Mouse (Mus musculus) hindbrain, embryonic 11.5 days (tissue): ENCODE measurements around the gene Bcl7a. TPM values are rescaled to one million over a fixed set of nuclear protein-coding genes. Genes with fewer than 3 reads are reported as not detected.

Experiments used
- ATAC-seq: fragments of 200-750 bp; cut with Nextera tagmentation; 2 replicates; pipeline ENCODE4 v1.8.0; 2017; ENCODE audit warnings: mild to moderate bottlenecking, moderate TSS enrichment, moderate library complexity; ENCODE audit not compliant: low FRiP score
- DNase-seq: peaks from one replicate; pipeline ENCODE4 v3.0.0-alpha.2; 2015; ENCODE audit warnings: low spot score
- H3K27ac ChIP-seq: fragments of 300-500 bp; sonication (generic); 2 replicates; pipeline ENCODE4 v1.5.1; 2014; ENCODE audit warnings: mild to moderate bottlenecking, low read depth, low read length
- H3K27me3 ChIP-seq: fragments of 300-500 bp; sonication (generic); 2 replicates; pipeline ENCODE4 v1.6.1; 2014; ENCODE audit warnings: mild to moderate bottlenecking, low read length, moderate library complexity, mixed read lengths; ENCODE audit not compliant: control insufficient read depth, insufficient read depth
- H3K36me3 ChIP-seq: fragments of 300-500 bp; sonication (generic); 2 replicates; pipeline ENCODE4 v1.6.1; 2014; ENCODE audit warnings: mild to moderate bottlenecking, low read length, moderate library complexity, mixed read lengths; ENCODE audit not compliant: control insufficient read depth, insufficient read depth
- H3K4me1 ChIP-seq: fragments of 300-500 bp; sonication (generic); replicated peaks from 2 replicates; pipeline ENCODE4 v1.6.1; 2014; ENCODE audit warnings: low read length, mixed read lengths; ENCODE audit not compliant: control insufficient read depth, insufficient read depth
- H3K4me2 ChIP-seq: fragments of 300-500 bp; sonication (generic); replicated peaks from 2 replicates; pipeline ENCODE4 v1.6.1; 2014; ENCODE audit warnings: mild to moderate bottlenecking, low read depth, low read length
- H3K4me3 ChIP-seq: fragments of 300-500 bp; sonication (generic); 2 replicates; pipeline ENCODE4 v1.5.1; 2014; ENCODE audit warnings: low read depth, low read length
- H3K9ac ChIP-seq: fragments of 300-500 bp; sonication (generic); 2 replicates; pipeline ENCODE4 v1.6.1; 2014; ENCODE audit warnings: low read depth, low read length
- H3K9me3 ChIP-seq: fragments of 300-500 bp; sonication (generic); 2 replicates; pipeline ENCODE4 v1.6.1; 2016; ENCODE audit warnings: low read length; ENCODE audit not compliant: control insufficient read depth
- WGBS: fragments of 180-500 bp; shearing (Covaris S2); extraction: QIAGEN DNeasy Blood & Tissue Kit; methylation state at CpG from one replicate; pipeline ENCODE4 v1.1.7; 2014; 5-methylcytosine and 5-hydroxymethylcytosine counted together
- polyA plus RNA-seq: library from polyadenylated mRNA; unstranded; fragments of >200 nt; fragmentation: Nextera tagmentation; extraction: Ambion mirVana; gene quantifications from 2 replicates; pipeline ENCODE4 v1.2.1, GENCODE M21; 2014

Bcl7a gene
- polyA plus RNA-seq, 1 experiment from 2014 or later: 63.7 TPM

DNA sequence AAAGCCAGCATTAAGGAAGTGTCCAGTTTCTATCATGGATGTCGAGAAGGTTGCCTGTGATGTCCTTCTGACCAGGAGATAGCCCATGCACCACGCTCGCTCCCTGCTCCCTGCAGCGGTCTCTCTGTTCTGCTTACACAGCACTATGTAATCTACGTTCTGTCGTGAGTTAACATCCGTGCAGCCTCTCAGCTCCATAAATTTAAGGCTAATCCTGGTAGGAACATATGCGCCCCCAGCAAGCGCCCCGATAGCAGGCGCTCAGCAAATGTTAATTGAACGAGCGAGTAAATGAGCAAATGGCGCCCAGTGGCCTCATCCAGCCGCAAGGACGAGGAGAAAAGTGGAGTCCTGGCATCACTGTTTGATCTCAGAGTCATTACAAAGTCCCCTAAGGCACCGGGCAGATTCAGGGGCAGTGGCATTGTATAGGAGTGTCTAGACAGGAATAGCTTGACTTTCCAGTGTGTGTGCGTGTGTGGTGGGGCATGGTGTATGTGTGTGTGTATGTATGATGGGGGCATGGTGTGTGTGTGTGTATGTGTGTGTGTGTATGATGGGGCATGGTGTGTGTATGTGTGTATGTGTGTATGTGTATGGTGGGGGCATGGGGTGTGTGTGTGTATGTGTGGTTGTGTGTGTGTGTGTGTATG, 35.9 kb upstream of the Bcl7a start:
- Histone ChIP-seq H3K4me3 (no peak overlapping the region), H3K27ac (no peak overlapping the region), H3K4me2 (no peak overlapping the region), H3K9me3 (no peaks in the 10 kb centered on the region), H3K27me3 (peaks cover 3% of the 10 kb centered on the region; the same call in 1 of the 2 replicates), H3K36me3 (no peaks in the 10 kb centered on the region), H3K4me1 (no peaks in the 10 kb centered on the region), H3K9ac (no peak overlapping the region)
- DNase-seq: no peak
- 75% methylated on average over 18 of the region's 18 CpGs for WGBS
- no peak for ATAC-seq

DNA sequence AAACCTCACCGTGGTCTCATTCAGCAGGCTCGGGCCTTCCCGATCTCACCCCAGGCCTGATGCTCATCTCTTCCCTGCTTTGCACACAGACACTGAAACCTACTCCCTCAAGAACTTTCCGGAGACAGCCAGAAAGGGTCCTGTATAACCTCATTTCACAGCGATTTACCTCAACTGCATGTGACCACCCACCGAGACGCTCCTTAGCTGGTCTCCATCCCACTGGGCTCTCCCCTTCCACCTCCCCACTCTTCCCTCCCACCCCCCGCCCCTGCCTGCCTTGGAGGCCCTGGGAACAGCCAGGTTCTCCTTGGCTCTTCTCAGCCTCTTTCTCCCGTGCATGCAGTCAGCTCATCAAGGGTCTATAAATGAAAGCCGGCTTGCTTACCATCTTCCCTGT, 33.8 kb upstream of the Bcl7a start:
- no peaks in the 10 kb centered on the region for H3K4me1 ChIP-seq
- H3K27me3 ChIP-seq: peaks cover 3% of the 10 kb centered on the region; the same call in 1 of the 2 replicates
- no peak for DNase-seq
- no peak overlapping the region for H3K9ac ChIP-seq
- H3K4me3 ChIP-seq: no peak overlapping the region
- H3K4me2 ChIP-seq: no peak overlapping the region
- WGBS: 41% methylated on average over 10 of the region's 10 CpGs
- no peaks in the 10 kb centered on the region for H3K36me3 ChIP-seq
- no peak overlapping the region for H3K27ac ChIP-seq
- H3K9me3 ChIP-seq: no peaks in the 10 kb centered on the region
- ATAC-seq: no peak

DNA sequence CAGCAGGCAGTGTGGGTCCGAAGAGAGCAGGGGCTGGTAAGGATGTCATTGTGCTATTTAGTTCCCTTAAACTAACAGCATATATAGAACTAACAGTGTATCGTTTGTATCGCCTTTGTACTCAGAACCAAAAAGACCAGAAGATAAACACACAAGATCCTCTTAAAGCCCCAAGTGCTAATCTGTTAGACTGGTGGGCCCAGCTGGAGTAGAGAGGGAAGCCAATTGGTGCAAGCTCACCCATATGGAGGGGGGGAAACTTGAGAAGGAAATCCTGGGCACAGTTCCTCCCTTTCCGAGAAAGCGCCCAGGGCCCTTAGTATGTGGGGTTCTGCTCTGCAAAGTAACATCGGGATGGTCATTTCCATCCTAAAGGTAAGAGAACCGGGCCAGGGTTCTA, 33.4 kb upstream of the Bcl7a start:
- DNase-seq (no peak), ATAC-seq (no peak)
- H3K36me3 ChIP-seq: no peaks in the 10 kb centered on the region
- H3K4me3 ChIP-seq: no peak overlapping the region
- no peak overlapping the region for H3K9ac ChIP-seq
- peaks cover 3% of the 10 kb centered on the region; the same call in 1 of the 2 replicates for H3K27me3 ChIP-seq
- no peak overlapping the region for H3K27ac ChIP-seq
- H3K4me2 ChIP-seq: no peak overlapping the region
- WGBS: 60% methylated on average over 7 of the region's 7 CpGs
- no peaks in the 10 kb centered on the region for H3K4me1 ChIP-seq
- no peaks in the 10 kb centered on the region for H3K9me3 ChIP-seq

DNA sequence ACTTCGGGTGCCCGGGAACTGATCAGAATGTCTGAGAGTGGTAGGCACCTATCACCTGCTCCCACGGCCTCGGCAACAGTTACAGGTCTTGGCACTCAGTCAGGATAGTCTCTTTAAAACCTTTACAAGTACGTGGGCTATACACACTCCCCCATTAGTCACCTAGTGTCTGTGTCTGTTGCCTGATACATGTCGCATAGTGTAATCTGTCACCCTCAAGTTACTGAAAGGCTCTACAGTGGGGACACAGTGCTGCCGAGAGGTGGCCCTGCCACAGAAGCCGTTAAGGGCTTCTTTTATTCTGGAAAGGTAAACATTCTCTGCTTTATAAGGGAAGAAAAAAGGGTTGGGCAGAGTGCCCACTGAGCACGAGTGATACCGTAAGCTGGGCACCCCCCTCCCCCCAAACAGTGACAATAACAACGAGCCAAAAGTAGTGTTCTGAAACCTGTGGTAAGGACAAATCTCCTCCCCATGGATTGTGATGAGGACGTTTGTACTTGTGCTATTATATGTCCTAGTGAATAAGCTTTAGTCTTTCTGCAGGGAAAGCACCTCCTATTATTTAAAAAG, 30.5 kb upstream of the Bcl7a start:
- no peaks in the 10 kb centered on the region for H3K9me3 ChIP-seq
- WGBS: 67% methylated on average over 12 of the region's 12 CpGs
- DNase-seq (no peak), ATAC-seq (no peak)
- H3K4me1 ChIP-seq: peaks cover 7% of the 10 kb centered on the region
- H3K27me3 ChIP-seq: peaks cover 3% of the 10 kb centered on the region; the same call in 1 of the 2 replicates
- H3K9ac ChIP-seq: no peak overlapping the region
- H3K36me3 ChIP-seq: no peaks in the 10 kb centered on the region
- no peak overlapping the region for H3K27ac ChIP-seq
- no peak overlapping the region for H3K4me2 ChIP-seq
- H3K4me3 ChIP-seq: no peak overlapping the region

DNA sequence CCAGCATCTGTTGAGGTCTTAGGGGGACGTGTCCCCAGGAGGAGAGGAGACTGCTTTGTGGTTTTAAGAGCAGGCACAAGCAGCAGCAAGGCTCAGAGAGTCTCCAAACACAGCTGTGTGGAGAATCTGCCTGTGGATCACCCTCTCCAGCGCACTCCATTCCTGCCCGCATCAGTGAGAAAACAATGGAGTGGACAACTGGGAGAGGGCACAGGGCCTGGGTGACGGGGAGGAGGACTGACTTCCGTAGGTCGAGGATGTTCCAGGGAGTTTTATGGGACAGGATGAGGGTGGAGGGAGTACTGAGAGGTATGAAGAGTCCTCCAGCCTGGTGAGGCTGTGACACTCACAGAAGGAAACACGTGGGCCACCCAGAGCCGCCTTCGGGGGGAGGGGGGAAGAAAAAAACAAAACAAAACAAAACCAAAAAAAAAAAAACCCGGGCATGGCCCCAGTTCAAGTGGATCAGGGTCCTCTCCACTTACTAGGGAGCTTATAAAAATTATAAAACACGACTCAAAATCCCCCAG, 29.7 kb upstream of the Bcl7a start:
- Histone ChIP-seq H3K27me3 (peaks cover 3% of the 10 kb centered on the region; the same call in 1 of the 2 replicates), H3K27ac (no peak overlapping the region), H3K4me1 (peaks cover 7% of the 10 kb centered on the region), H3K4me3 (no peak overlapping the region), H3K36me3 (no peaks in the 10 kb centered on the region), H3K9me3 (no peaks in the 10 kb centered on the region), H3K4me2 (no peak overlapping the region), H3K9ac (no peak overlapping the region)
- WGBS: 53% methylated on average over 11 of the region's 11 CpGs
- no peak for ATAC-seq
- no peak for DNase-seq

DNA sequence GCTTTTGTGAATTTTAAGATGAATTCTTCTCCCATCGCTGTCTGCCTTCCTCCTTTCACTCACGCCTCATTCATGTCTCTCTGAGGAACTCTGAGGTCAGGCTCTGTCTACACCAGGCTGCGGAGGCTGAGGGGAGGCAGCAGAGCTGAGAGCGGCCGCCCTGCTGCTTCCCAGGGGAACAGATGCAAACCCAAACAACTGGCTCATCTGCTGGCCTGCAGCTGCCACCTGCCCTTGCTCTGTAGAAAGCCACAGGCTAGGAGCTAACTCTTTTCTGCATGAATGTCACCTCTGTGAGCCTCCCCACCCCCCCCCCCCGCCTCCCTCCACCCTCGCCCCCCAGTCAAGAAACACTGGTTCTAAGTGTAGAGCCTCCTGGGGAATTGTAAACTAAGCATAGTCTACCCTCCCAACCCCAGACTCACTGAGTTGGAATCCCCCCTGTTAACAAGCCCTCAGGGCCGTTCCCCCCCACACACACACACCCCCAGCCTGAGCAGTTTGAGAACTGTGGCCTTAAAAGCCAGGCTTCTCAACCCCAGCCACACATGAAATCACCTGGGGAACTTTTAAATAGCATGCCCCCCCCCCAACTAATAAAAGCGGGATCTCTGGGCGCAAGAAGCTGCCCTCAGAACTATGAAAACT, 28.3 kb upstream of the Bcl7a start:
- Histone ChIP-seq H3K4me2 (no peak overlapping the region), H3K4me3 (no peak overlapping the region), H3K4me1 (peaks cover 7% of the 10 kb centered on the region), H3K9ac (no peak overlapping the region), H3K9me3 (no peaks in the 10 kb centered on the region), H3K36me3 (no peaks in the 10 kb centered on the region), H3K27me3 (no peaks in the 10 kb centered on the region), H3K27ac (peak overlapping the region; percentile 42; the same call in 1 of the 2 replicates)
- DNase-seq: peak; percentile 54
- WGBS: 32% methylated on average over 10 of the region's 10 CpGs
- ATAC-seq: no peak

DNA sequence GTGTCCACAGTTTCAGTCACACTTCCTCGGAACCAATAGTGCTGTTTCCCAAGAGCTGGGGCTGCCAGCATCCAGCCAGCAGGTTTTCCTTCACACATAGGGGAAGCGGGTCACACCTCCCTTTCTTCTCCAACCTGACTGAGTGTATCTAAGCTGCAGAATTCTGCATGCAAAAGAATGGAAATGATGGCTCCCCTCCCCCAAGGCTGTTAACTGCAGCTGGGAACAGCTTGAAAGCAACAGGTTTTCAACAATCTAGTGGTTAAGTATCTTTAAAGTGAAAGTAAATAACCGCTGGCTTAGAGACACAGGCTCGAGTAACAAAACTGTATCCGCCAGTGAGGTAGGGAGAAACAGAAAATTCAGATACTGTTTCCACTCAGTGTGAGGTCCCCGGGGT, 25.6 kb upstream of the Bcl7a start:
- no peaks in the 10 kb centered on the region for H3K36me3 ChIP-seq
- ATAC-seq (no peak), DNase-seq (no peak)
- 30% methylated on average over 6 of the region's 6 CpGs for WGBS
- H3K4me1 ChIP-seq: peaks cover 7% of the 10 kb centered on the region
- no peak overlapping the region for H3K4me3 ChIP-seq
- no peak overlapping the region for H3K27ac ChIP-seq
- no peaks in the 10 kb centered on the region for H3K9me3 ChIP-seq
- H3K4me2 ChIP-seq: no peak overlapping the region
- no peaks in the 10 kb centered on the region for H3K27me3 ChIP-seq
- H3K9ac ChIP-seq: no peak overlapping the region

DNA sequence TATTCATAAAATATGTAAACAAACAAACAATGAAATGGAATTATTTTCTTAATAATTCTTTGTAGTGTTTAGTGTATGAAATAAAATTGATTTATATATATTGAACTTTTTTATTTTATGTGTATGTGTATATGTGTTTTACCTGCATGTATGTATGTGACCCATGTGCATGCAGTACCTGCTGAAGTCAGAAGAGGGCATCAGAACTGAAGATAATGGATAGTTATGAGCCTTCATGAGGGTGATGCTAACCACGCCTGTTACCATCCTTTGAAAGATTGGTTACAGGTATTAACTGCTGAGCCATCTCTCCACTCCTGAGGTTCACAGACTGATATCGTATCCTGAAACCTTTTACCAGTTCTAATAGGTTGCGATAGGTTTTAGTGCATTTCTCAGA, 23.5 kb upstream of the Bcl7a start:
- H3K9ac ChIP-seq: no peak overlapping the region
- H3K4me1 ChIP-seq: peaks cover 7% of the 10 kb centered on the region
- H3K9me3 ChIP-seq: no peaks in the 10 kb centered on the region
- no peaks in the 10 kb centered on the region for H3K27me3 ChIP-seq
- ATAC-seq (no peak), DNase-seq (no peak)
- H3K27ac ChIP-seq: no peak overlapping the region
- no peak overlapping the region for H3K4me2 ChIP-seq
- 97% methylated on average over 3 of the region's 3 CpGs for WGBS
- H3K4me3 ChIP-seq: no peak overlapping the region
- no peaks in the 10 kb centered on the region for H3K36me3 ChIP-seq
